Comparison of ENCODE assay signal across 8 mouse cellular contexts in the genomic region with DNA sequence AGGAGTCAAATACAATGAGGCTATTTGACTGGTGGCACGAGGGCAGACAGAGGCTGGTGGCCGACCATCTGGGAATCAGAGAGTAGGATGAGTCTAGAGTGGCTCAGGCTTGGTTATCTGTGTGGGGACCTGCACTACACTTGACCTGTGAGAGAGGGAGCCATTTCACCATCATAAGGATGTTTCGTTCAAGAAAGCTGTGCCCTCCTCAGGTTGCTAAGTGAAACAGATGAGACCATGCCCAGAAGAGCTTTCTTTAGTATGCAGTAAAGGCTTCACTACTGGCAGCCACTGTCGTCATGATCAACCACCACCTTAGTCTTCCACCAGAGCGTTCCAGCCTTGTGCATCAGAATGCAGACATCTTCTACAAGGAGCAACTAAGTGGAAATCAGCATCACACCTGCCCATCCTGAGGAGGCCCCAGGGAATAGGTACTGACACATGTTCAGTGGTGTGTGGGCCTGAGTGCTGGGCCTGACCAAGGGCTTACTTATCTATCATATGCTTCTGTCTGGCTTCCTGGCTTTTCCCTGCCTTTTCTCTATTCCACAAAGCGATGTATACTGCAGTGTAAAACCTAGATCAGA.
DNase-seq lines count a peak whose midpoint lies in the region; ATAC-seq lines count a peak whose summit lies in the region.

No protein-coding gene starts in this region.

- H3K27me3 ChIP-seq in midbrain, embryonic 12.5 days: no peaks in the 10 kb centered on the region

- no peak overlapping the region for H3K4me2 ChIP-seq in midbrain, embryonic 12.5 days (replicated peaks)

- H3K27ac ChIP-seq in midbrain, embryonic 12.5 days (replicated peaks): no peak overlapping the region

- H3K4me3 ChIP-seq in midbrain, embryonic 12.5 days: no peak overlapping the region

- no peaks in the 10 kb centered on the region for H3K36me3 ChIP-seq in midbrain, embryonic 12.5 days

- peak; percentile 66 for ATAC-seq in frontal cortex, adult (ENCODE audit: low TSS enrichment)
- 0 out of 2 replicates have a peak, but pooled peaks have one; percentile 34 for ATAC-seq in midbrain, embryonic 12.5 days (ENCODE audit: low FRiP score, low read depth)

- no peak for DNase-seq in frontal cortex, postnatal 14 days (ENCODE audit: low spot score in 2 of 2)
- DNase-seq in ES-CJ7 (ENCODE audit: low read depth, low spot score): peak; percentile 60
- DNase-seq in cerebellum, postnatal 14 days: peak; percentile 68 to 70
- peak; percentile 47 for DNase-seq in heart, postnatal 4 days
- DNase-seq in large intestine, adult 2 months (ENCODE audit: low read depth, low spot score): peak; percentile 16
- peak; percentile 73 for DNase-seq in thymus, postnatal 14 days

- 49% methylated on average over 6 of the region's 6 CpGs for WGBS in large intestine, adult 2 months
- 53% methylated on average over 6 of the region's 6 CpGs for WGBS in midbrain, embryonic 12.5 days

- no peaks in the 10 kb centered on the region for H3K9me3 ChIP-seq in midbrain, embryonic 12.5 days

- H3K9ac ChIP-seq in midbrain, embryonic 12.5 days (replicated peaks): no peak overlapping the region

- no peaks in the 10 kb centered on the region for H3K4me1 ChIP-seq in midbrain, embryonic 12.5 days

Comparison
In these comparisons a context has a peak if more than half of its experiments do, and no peak if none do; other contexts are left out.
1. DNase-seq: peak in ES-CJ7 (single experiment), cerebellum, postnatal 14 days (2 of 2), heart, postnatal 4 days (single experiment), large intestine, adult 2 months (single experiment) and thymus, postnatal 14 days (single experiment); none in frontal cortex, postnatal 14 days (0 of 2).